ENCODE assay signal across 24 mouse cellular contexts in genomic region chr6:113534886-113535285, GRCm38 (mm10). TPM values are rescaled to one million over a fixed set of nuclear protein-coding genes. Genes with fewer than 3 reads are reported as not detected.
"Had no signal": no experiment of that assay in that cellular context is flagged by ENCODE, and none has a peak within 500 bp of the region (broad histone marks: within the 10 kb centered on the region; RNA-seq: fewer than 3 reads in every experiment).

No protein-coding gene starts in this region.

- H3K9ac ChIP-seq: heart, embryonic 12.5 days; hindbrain, embryonic 12.5 days; hindbrain, embryonic 14.5 days; intestine, embryonic 15.5 days; limb, embryonic 12.5 days had no signal

- H3K27me3 ChIP-seq: heart, embryonic 12.5 days; hindbrain, embryonic 12.5 days; intestine, embryonic 15.5 days; limb, embryonic 12.5 days had no signal

- DNase-seq: gastrocnemius, adult 2 months; gastrocnemius, postnatal 10 days; gastrocnemius, postnatal 25 days; heart, postnatal 10 days; heart, postnatal 4 days; kidney, adult 18-20 months; kidney, adult 8-10 months; kidney, postnatal 10 days; kidney, postnatal 25 days; kidney, postnatal 4 days; liver had no signal

- H3K27ac ChIP-seq: gastrocnemius, adult 2 months; heart, embryonic 10.5 days; hindbrain, embryonic 10.5 days; hindbrain, embryonic 12.5 days; hindbrain, embryonic 14.5 days; intestine, embryonic 15.5 days; layer of hippocampus, adult 2 months; left cerebral cortex, adult 2 months; limb, embryonic 10.5 days; limb, embryonic 12.5 days had no signal

- H3K4me3 ChIP-seq: gastrocnemius, adult 2 months; heart, embryonic 10.5 days; heart, embryonic 12.5 days; hindbrain, embryonic 10.5 days; hindbrain, embryonic 12.5 days; intestine, embryonic 15.5 days; layer of hippocampus, adult 2 months; left cerebral cortex, adult 2 months; limb, embryonic 10.5 days; limb, embryonic 12.5 days had no signal

RNA-seq across cellular contexts. Expression of gene Prrt3, which starts 33.2 kb away (rescaled TPM):
- total RNA-seq: granulocyte monocyte progenitor cell, adult 5-6 weeks; heart, adult 8-10 months; heart, postnatal 10 days; heart, postnatal 25 days; heart, postnatal 4 days had no signal
